ENCODE assay signal across 8 mouse cellular contexts in genomic region chr8:91199876-91200275, GRCm38 (mm10). TPM values are rescaled to one million over a fixed set of nuclear protein-coding genes. Genes with fewer than 3 reads are reported as not detected.
DNase-seq lines count a peak whose midpoint lies in the region; ATAC-seq and TF ChIP-seq lines count a peak whose summit lies in the region.

Aktip (minus strand) TSS chr8:91199976.

- DNase-seq in testis, postnatal 10 days (ENCODE audit: low spot score) = no peak
- no peak for DNase-seq in forebrain, embryonic 11.5 days (ENCODE audit: low spot score)
- no peak for DNase-seq in heart, postnatal 14 days
- DNase-seq in limb, embryonic 10.5 days (ENCODE audit: low spot score) = no peak
- DNase-seq in retina, embryonic 14.5 days (ENCODE audit: low spot score) = no peak
- no peak for DNase-seq in embryo, embryonic 11 days
- DNase-seq in ovary, postnatal 10 days (ENCODE audit: low spot score) = no peak

- H3K9ac ChIP-seq in forebrain, embryonic 11.5 days (ENCODE audit: low read length) = no peak within 1 kb of the TSS

- no peak within 1 kb of the TSS for H3K4me3 ChIP-seq in testis, adult 2 months (ENCODE audit: control insufficient read depth, low read depth, low read length)
- H3K4me3 ChIP-seq in forebrain, embryonic 11.5 days (ENCODE audit: low read depth, low read length) = no peak within 1 kb of the TSS
- H3K4me3 ChIP-seq in limb, embryonic 10.5 days = no peak within 1 kb of the TSS

- no peak for ATAC-seq in forebrain, embryonic 11.5 days (replicated peaks; ENCODE audit: low FRiP score)

- no peak within 1 kb of the TSS for H3K4me2 ChIP-seq in forebrain, embryonic 11.5 days (ENCODE audit: low read depth, low read length, severe bottlenecking)

- no peak for TF ChIP-seq POLR2A in testis, adult 2 months (IDR thresholded peaks at IDR 0.05; ENCODE audit: control insufficient read depth, low read depth, low read length)

- no peaks in the 10 kb centered on the region for H3K9me3 ChIP-seq in forebrain, embryonic 11.5 days (ENCODE audit: control insufficient read depth, low read length)
- no peaks in the 10 kb centered on the region for H3K9me3 ChIP-seq in limb, embryonic 10.5 days (replicated peaks)

- no peak within 1 kb of the TSS for H3K27ac ChIP-seq in testis, adult 2 months (ENCODE audit: control insufficient read depth, insufficient read depth, low read depth, low read length)
- H3K27ac ChIP-seq in forebrain, embryonic 11.5 days (ENCODE audit: low read depth, low read length) = no peak within 1 kb of the TSS
- no peak within 1 kb of the TSS for H3K27ac ChIP-seq in limb, embryonic 10.5 days

- WGBS in forebrain, embryonic 11.5 days = 93% methylated on average over 7 of the region's 7 CpGs
- 90% methylated on average over 7 of the region's 7 CpGs for WGBS in limb, embryonic 10.5 days

- intact Hi-C loops in heart, postnatal 14 days (cut with DNase I) = loop anchor here (5.0 to 10.0 kb wide), 3 partner anchors 335 to 1165 kb away; no protein-coding TSS in a partner anchor

- no peaks in the 10 kb centered on the region for H3K36me3 ChIP-seq in testis, adult 2 months (ENCODE audit: control insufficient read depth, insufficient read depth, low read length)
- H3K36me3 ChIP-seq in forebrain, embryonic 11.5 days (ENCODE audit: control insufficient read depth, insufficient read depth, low read length) = no peaks in the 10 kb centered on the region
- H3K36me3 ChIP-seq in limb, embryonic 10.5 days = no peaks in the 10 kb centered on the region

- no peaks in the 10 kb centered on the region for H3K27me3 ChIP-seq in testis, adult 2 months (ENCODE audit: control insufficient read depth, insufficient read depth, low read length)
- no peaks in the 10 kb centered on the region for H3K27me3 ChIP-seq in forebrain, embryonic 11.5 days (ENCODE audit: control insufficient read depth, insufficient read depth, low read length)
- H3K27me3 ChIP-seq in limb, embryonic 10.5 days (ENCODE audit: low read depth, poor library complexity, severe bottlenecking) = peaks cover 7% of the 10 kb centered on the region; the same call in 1 of the 2 replicates

- peaks cover 3% of the 10 kb centered on the region for H3K4me1 ChIP-seq in testis, adult 2 months (ENCODE audit: control insufficient read depth, insufficient read depth, low read length)
- H3K4me1 ChIP-seq in forebrain, embryonic 11.5 days (replicated peaks; ENCODE audit: control insufficient read depth, insufficient read depth, low read length) = no peaks in the 10 kb centered on the region
- H3K4me1 ChIP-seq in limb, embryonic 10.5 days = peaks cover 3% of the 10 kb centered on the region; the same call in 1 of the 2 replicates

- TF ChIP-seq CTCF in testis, adult 2 months (IDR thresholded peaks at IDR 0.05; ENCODE audit: control insufficient read depth, insufficient read depth, insufficient replicate concordance, low read depth, low read length) = no peak

RNA-seq across cellular contexts. Expression of gene Aktip, which starts in this region (rescaled TPM):
- polyA plus RNA-seq in testis, adult 2 months (2012; rRNA removed) = 48.4 and 54.0 TPM in 2 replicates
- polyA plus RNA-seq in forebrain, embryonic 11.5 days (2014; fragmentation: Nextera tagmentation; extraction: Ambion mirVana) = 98.8 and 100 TPM in 2 replicates
- 10 to 100 TPM; 40.1 to 42.0 TPM for total RNA-seq in heart, postnatal 14 days (2021)
- polyA plus RNA-seq in limb, embryonic 10.5 days (2016; fragmentation: Nextera tagmentation; extraction: Ambion mirVana) = 39.3 and 39.7 TPM in 2 replicates
